Mouse (Mus musculus): ENCODE data around the gene Slc20a1. TPM values are rescaled to one million over a fixed set of nuclear protein-coding genes. Genes with fewer than 3 reads are reported as not detected.
A peak's percentile ranks its signal among the peaks of the same experiment; 100 is the strongest.

Slc20a1 gene
- polyA plus RNA-seq, 1 experiment from 2014 or later = 47.0 TPM

DNA sequence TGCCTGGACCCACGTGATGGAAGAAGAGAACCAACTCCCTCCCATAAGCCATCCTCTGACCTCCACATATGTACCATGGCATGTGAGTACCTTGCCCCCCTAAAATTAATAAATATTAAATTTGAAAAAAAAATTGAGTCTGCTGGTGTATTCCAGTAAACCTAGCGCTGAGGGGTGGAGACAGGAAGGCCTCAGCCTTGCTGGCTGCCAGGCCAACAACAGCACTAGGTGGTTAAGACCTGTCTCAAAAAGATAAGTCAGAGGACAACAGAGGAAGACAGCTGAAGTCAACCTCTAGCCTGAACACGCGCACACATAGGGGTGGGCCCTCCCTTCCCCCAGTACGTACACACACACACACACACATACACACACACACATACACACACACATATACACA lies 16.2 kb downstream of the Slc20a1 start:
- Histone ChIP-seq H3K27me3 (ENCODE audit: control insufficient read depth, insufficient read depth, low read length) (no peaks in the 10 kb centered on the region), H3K27ac (replicated peaks; ENCODE audit: low read depth, low read length) (no peak overlapping the region), H3K4me2 (ENCODE audit: low read depth, severe bottlenecking) (no peak overlapping the region), H3K4me1 (ENCODE audit: control insufficient read depth, insufficient read depth, low read length) (peaks cover 4% of the 10 kb centered on the region; the same call in 1 of the 2 replicates), H3K4me3 (ENCODE audit: low read depth, low read length) (no peak overlapping the region), H3K9ac (ENCODE audit: low read length) (no peak overlapping the region), H3K9me3 (ENCODE audit: control insufficient read depth, low read length) (no peaks in the 10 kb centered on the region), H3K36me3 (ENCODE audit: control insufficient read depth, insufficient read depth, low read length) (no peaks in the 10 kb centered on the region; the same call in 1 of the 2 replicates)
- ATAC-seq (ENCODE audit: insufficient number of reproducible peaks, low FRiP score, low TSS enrichment, low read depth) = no peak
- DNase-seq (ENCODE audit: low spot score) = no peak
- 95% methylated on average over 5 of the region's 5 CpGs for WGBS

DNA sequence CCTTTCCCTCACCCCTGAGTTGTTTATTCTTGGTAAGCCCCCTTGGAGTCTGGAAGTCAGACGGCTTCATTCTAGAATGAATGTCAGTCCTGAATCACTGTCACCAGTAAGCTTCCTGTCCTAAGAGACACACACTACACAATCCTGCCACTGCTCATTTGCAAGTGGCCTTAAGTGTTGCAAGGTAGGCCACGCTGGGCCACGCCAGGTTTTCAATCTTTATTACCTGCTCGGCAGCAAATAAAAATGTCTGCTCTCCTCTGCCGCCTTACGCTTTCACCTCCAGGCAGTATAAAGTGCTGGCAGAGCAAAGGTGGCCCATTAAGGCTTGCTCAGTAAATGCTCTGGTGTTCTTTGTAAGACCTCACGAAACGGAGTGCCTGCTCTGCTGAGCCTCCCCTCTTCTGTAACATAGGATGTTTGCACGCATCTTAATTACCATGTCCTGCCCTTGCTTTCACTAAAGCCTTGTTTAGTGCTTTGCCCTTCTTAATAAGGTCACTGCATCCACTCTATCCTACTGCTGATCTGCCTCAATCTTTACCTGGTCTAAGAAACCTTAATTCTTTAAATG lies 19.1 kb downstream of the Slc20a1 start:
- Histone ChIP-seq H3K4me2 (ENCODE audit: low read depth, severe bottlenecking) (no peak overlapping the region), H3K27ac (replicated peaks; ENCODE audit: low read depth, low read length) (no peak overlapping the region), H3K4me1 (ENCODE audit: control insufficient read depth, insufficient read depth, low read length) (peaks cover 4% of the 10 kb centered on the region; the same call in 1 of the 2 replicates), H3K9me3 (ENCODE audit: control insufficient read depth, low read length) (no peaks in the 10 kb centered on the region), H3K36me3 (ENCODE audit: control insufficient read depth, insufficient read depth, low read length) (no peaks in the 10 kb centered on the region), H3K4me3 (ENCODE audit: low read depth, low read length) (no peak overlapping the region), H3K27me3 (ENCODE audit: control insufficient read depth, insufficient read depth, low read length) (no peaks in the 10 kb centered on the region), H3K9ac (ENCODE audit: low read length) (no peak overlapping the region)
- no peak for ATAC-seq (ENCODE audit: insufficient number of reproducible peaks, low FRiP score, low TSS enrichment, low read depth)
- 21% methylated on average over 9 of the region's 9 CpGs for WGBS
- DNase-seq (ENCODE audit: low spot score) = peak; percentile 29

DNA sequence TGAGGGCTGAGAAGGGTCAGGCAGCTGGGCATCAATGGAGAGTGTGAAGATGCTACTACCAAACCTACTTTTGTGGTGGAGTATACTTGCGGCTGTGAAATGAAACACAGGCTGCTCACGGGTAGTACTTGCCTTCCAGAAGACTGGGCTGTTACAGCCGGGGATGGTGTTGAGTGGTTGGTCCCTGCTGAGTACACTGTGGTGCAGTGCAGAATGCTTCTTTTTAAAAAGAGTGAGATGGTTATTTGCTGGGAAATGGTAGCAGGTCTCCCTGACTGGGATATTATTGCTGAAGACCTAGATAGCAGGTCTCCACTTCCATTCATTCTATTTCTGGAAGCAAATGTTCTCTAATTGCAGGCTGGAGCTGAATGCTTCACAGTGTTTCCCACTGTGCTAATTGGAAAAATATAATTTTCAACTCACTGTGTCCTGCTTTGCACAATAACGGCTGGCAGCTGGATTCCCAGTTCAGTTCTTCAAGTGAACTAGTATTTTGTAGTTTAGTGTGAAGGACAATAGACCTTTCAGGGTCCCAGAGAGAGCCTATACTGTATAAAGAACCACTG lies 20.1 kb downstream of the Slc20a1 start:
- Histone ChIP-seq H3K27me3 (ENCODE audit: control insufficient read depth, insufficient read depth, low read length) (no peaks in the 10 kb centered on the region), H3K4me3 (ENCODE audit: low read depth, low read length) (no peak overlapping the region), H3K36me3 (ENCODE audit: control insufficient read depth, insufficient read depth, low read length) (no peaks in the 10 kb centered on the region), H3K4me2 (ENCODE audit: low read depth, severe bottlenecking) (no peak overlapping the region), H3K9me3 (ENCODE audit: control insufficient read depth, low read length) (no peaks in the 10 kb centered on the region), H3K4me1 (ENCODE audit: control insufficient read depth, insufficient read depth, low read length) (peaks cover 4% of the 10 kb centered on the region; the same call in 1 of the 2 replicates), H3K9ac (ENCODE audit: low read length) (no peak overlapping the region), H3K27ac (replicated peaks; ENCODE audit: low read depth, low read length) (no peak overlapping the region)
- ATAC-seq (ENCODE audit: insufficient number of reproducible peaks, low FRiP score, low TSS enrichment, low read depth) = no peak
- no peak for DNase-seq (ENCODE audit: low spot score)
- 83% methylated on average over 4 of the region's 4 CpGs for WGBS

DNA sequence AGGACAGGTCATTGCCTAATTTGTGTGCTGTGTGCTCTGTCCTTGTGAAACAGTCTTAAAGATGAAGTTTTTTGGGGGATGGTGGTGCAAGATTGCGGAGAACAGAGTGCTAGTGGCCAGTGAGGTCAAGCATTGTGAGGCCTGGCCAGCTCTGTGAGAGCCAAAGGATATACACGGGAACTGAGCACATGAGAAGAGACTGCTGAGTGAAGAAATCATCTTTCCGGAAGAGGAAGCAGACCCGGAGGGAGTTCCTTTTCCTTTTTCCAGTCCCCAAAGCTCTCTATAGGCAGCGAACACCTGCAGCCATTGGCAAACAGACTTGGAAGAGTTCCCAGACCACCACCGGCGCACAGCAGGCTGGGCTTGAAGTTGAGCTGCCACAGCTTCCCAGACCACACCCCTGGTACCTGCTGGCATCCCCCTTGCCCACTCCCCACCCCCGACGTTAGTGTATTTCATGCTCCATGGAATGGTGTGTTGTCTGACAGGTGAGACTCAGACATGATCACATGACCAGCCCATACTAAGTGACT lies 22.6 kb downstream of the Slc20a1 start:
- Histone ChIP-seq H3K27me3 (ENCODE audit: control insufficient read depth, insufficient read depth, low read length) (no peaks in the 10 kb centered on the region), H3K9ac (ENCODE audit: low read length) (no peak overlapping the region), H3K4me2 (ENCODE audit: low read depth, severe bottlenecking) (no peak overlapping the region), H3K9me3 (ENCODE audit: control insufficient read depth, low read length) (no peaks in the 10 kb centered on the region), H3K4me3 (ENCODE audit: low read depth, low read length) (no peak overlapping the region), H3K36me3 (ENCODE audit: control insufficient read depth, insufficient read depth, low read length) (no peaks in the 10 kb centered on the region), H3K4me1 (ENCODE audit: control insufficient read depth, insufficient read depth, low read length) (peaks cover 4% of the 10 kb centered on the region), H3K27ac (replicated peaks; ENCODE audit: low read depth, low read length) (no peak overlapping the region)
- DNase-seq (ENCODE audit: low spot score) = no peak
- no peak for ATAC-seq (ENCODE audit: insufficient number of reproducible peaks, low FRiP score, low TSS enrichment, low read depth)
- 85% methylated on average over 9 of the region's 9 CpGs for WGBS

DNA sequence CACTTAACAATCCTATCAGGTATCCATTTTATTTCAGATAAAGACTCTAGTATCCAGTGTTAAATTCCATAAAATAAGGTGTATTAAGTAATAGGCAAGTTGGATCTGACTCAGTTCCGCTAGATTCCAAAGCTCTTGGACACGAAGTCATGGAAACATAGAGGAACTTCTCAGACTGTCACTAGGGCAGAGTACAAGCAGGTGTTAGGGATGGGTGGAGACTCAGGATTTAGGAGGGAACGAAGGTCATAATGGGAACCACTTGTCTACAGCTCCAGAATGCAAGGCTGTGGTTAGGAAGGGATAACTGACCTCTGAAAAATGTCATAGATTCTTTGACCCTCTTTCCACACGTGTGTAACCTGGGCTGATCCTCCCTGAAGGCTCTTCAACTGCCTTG lies 25.6 kb downstream of the Slc20a1 start:
- H3K9me3 ChIP-seq (ENCODE audit: control insufficient read depth, low read length) = no peaks in the 10 kb centered on the region
- no peaks in the 10 kb centered on the region; the same call in 1 of the 2 replicates for H3K4me1 ChIP-seq (ENCODE audit: control insufficient read depth, insufficient read depth, low read length)
- H3K4me3 ChIP-seq (ENCODE audit: low read depth, low read length) = no peak overlapping the region
- H3K27ac ChIP-seq (replicated peaks; ENCODE audit: low read depth, low read length) = no peak overlapping the region
- no peak overlapping the region for H3K9ac ChIP-seq (ENCODE audit: low read length)
- ATAC-seq (ENCODE audit: insufficient number of reproducible peaks, low FRiP score, low TSS enrichment, low read depth) = no peak
- WGBS = 70% methylated on average over 4 of the region's 4 CpGs
- no peaks in the 10 kb centered on the region for H3K36me3 ChIP-seq (ENCODE audit: control insufficient read depth, insufficient read depth, low read length)
- no peak for DNase-seq (ENCODE audit: low spot score)
- no peaks in the 10 kb centered on the region for H3K27me3 ChIP-seq (ENCODE audit: control insufficient read depth, insufficient read depth, low read length)
- no peak overlapping the region for H3K4me2 ChIP-seq (ENCODE audit: low read depth, severe bottlenecking)

DNA sequence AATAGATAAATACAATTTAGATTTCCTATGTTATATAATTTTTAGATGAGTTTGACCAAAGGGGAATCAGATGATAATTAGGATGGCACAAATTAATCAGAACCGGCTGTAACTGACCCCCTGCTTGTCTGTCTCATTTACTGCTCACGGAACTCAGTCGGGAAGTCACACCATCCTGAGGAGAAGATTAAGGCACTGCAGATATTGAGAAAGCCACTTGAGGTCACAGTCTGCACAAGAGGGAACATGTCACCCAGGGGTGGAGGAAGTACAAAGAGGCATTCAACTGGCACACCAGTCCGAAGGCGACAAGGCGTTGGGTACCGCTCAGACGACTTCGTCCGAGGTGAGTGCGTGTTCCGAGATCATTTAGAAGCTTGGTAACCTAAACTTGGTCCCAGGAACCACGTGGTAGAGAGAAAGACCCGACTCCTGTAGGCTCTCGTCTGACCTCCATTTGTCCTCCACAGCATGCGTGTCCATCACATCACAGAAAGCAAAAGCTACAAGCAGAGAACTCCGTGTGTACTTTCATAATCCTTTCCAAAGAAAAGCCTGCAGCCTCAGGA lies 26.8 kb downstream of the Slc20a1 start:
- Histone ChIP-seq H3K9ac (ENCODE audit: low read length) (no peak overlapping the region), H3K4me3 (ENCODE audit: low read depth, low read length) (no peak overlapping the region), H3K36me3 (ENCODE audit: control insufficient read depth, insufficient read depth, low read length) (no peaks in the 10 kb centered on the region), H3K27me3 (ENCODE audit: control insufficient read depth, insufficient read depth, low read length) (no peaks in the 10 kb centered on the region), H3K27ac (replicated peaks; ENCODE audit: low read depth, low read length) (no peak overlapping the region), H3K4me1 (ENCODE audit: control insufficient read depth, insufficient read depth, low read length) (no peaks in the 10 kb centered on the region; the same call in 1 of the 2 replicates), H3K9me3 (ENCODE audit: control insufficient read depth, low read length) (no peaks in the 10 kb centered on the region), H3K4me2 (ENCODE audit: low read depth, severe bottlenecking) (no peak overlapping the region)
- DNase-seq (ENCODE audit: low spot score) (no peak), ATAC-seq (ENCODE audit: insufficient number of reproducible peaks, low FRiP score, low TSS enrichment, low read depth) (no peak)
- 91% methylated on average over 17 of the region's 17 CpGs for WGBS

DNA sequence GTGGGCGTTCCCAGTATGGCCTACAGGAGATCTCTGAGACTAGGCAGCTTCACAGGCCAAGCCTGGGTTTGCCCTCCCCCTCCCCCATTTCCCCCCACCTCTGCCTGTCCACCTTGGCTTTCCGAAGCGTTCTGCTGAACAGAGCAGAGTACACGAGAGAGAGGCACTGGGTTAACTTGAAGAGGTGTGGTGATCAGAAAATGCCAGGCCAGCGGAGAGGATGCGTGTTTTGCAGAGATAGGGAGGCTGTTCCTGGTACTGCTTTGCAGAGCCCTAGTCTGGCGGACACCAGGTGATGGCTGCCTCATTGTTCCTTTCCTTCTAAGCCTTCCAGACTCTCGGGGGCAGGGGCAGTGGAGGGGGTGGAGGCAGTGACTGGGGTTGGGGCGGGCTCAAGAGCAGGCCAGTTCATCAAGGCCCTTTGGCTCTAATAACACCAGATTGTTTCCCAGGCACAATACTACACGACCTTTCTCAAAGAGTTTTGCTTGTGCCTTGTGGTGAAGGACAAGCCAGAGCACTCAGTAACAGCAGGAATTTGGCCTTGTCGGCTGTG lies 27.8 kb downstream of the Slc20a1 start:
- DNase-seq (ENCODE audit: low spot score) (no peak), ATAC-seq (ENCODE audit: insufficient number of reproducible peaks, low FRiP score, low TSS enrichment, low read depth) (no peak)
- 58% methylated on average over 11 of the region's 11 CpGs for WGBS
- Histone ChIP-seq H3K27ac (replicated peaks; ENCODE audit: low read depth, low read length) (no peak overlapping the region), H3K4me2 (ENCODE audit: low read depth, severe bottlenecking) (no peak overlapping the region), H3K36me3 (ENCODE audit: control insufficient read depth, insufficient read depth, low read length) (no peaks in the 10 kb centered on the region), H3K27me3 (ENCODE audit: control insufficient read depth, insufficient read depth, low read length) (no peaks in the 10 kb centered on the region), H3K4me1 (ENCODE audit: control insufficient read depth, insufficient read depth, low read length) (no peaks in the 10 kb centered on the region; the same call in 1 of the 2 replicates), H3K9ac (ENCODE audit: low read length) (no peak overlapping the region), H3K4me3 (ENCODE audit: low read depth, low read length) (no peak overlapping the region), H3K9me3 (ENCODE audit: control insufficient read depth, low read length) (no peaks in the 10 kb centered on the region)

DNA sequence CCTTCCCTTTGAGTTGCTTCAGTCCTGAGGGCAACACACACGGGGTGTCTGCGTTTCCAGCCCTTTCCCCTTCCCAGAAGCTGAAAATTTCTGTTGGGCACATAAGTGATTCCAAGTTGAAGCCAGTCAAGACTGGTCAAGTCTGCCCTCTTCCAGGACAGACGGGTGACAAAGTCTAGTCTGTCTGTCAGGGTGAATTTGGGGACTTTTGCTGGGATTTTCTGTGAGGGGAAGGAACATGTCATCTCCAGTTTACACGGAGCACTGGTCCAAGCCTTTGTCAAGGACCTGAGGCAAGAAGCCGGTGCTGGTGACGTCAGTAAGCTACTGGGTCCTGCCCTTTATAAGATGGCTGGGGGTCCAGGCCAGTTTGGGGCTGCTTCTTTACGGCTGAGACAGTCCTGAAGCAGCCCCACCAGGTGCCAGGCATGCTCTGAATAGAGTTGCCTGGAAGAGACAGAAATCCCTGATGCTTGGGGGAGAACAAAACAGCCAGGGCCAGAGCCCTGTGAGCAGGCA lies 28.5 kb downstream of the Slc20a1 start:
- H3K9me3 ChIP-seq (ENCODE audit: control insufficient read depth, low read length) = no peaks in the 10 kb centered on the region
- 79% methylated on average over 7 of the region's 7 CpGs for WGBS
- H3K4me1 ChIP-seq (ENCODE audit: control insufficient read depth, insufficient read depth, low read length) = no peaks in the 10 kb centered on the region; the same call in 1 of the 2 replicates
- ATAC-seq (ENCODE audit: insufficient number of reproducible peaks, low FRiP score, low TSS enrichment, low read depth) (no peak), DNase-seq (ENCODE audit: low spot score) (no peak)
- no peak overlapping the region for H3K9ac ChIP-seq (ENCODE audit: low read length)
- H3K27ac ChIP-seq (replicated peaks; ENCODE audit: low read depth, low read length) = no peak overlapping the region
- no peak overlapping the region for H3K4me2 ChIP-seq (ENCODE audit: low read depth, severe bottlenecking)
- H3K4me3 ChIP-seq (ENCODE audit: low read depth, low read length) = no peak overlapping the region
- H3K27me3 ChIP-seq (ENCODE audit: control insufficient read depth, insufficient read depth, low read length) = no peaks in the 10 kb centered on the region
- H3K36me3 ChIP-seq (ENCODE audit: control insufficient read depth, insufficient read depth, low read length) = no peaks in the 10 kb centered on the region
